Comparison of ENCODE assay signal across 12 mouse cellular contexts in the genomic region with DNA sequence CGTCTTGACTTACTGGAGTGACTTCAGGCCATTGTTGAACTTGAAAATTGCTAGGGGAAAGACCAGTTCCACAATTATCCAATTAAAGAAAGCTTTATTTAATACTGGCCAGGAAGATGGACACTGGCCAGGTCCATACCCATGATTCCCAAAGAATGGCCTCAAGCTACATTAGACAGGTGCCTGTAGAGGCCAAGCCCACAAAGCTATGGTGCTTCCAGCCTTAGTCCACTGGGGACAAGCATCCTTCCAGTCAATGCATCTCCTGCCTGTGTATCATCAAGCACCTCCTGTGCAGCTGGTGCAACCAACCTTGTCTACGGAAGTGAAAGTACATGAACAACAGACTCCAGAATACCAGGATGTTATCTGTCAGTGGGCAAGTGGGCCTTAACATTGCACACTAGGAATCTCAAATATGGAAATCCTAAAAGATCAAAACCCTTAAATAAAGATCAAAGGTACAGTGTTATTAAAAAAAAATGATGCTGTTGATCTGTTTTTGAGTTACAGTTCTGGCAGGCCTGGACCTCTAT. TPM values are rescaled to one million over a fixed set of nuclear protein-coding genes. Genes with fewer than 3 reads are reported as not detected.
A peak's percentile ranks its signal among the peaks of the same experiment; 100 is the strongest.
DNase-seq lines count a peak whose midpoint lies in the region; ATAC-seq and TF ChIP-seq lines count a peak whose summit lies in the region.
"Had no signal": no experiment of that assay in that cellular context is flagged by ENCODE, and none has a peak within 500 bp of the region (broad histone marks: within the 10 kb centered on the region; RNA-seq: fewer than 3 reads in every experiment).

No protein-coding gene starts in this region.

- no peak for TF ChIP-seq CTCF in left cerebral cortex, adult 2 months (IDR thresholded peaks at IDR 0.05)
- TF ChIP-seq CTCF in hindbrain, postnatal 0 days (IDR thresholded peaks at IDR 0.05; ENCODE audit: low read depth), result no peak
- TF ChIP-seq CTCF in layer of hippocampus, adult 2 months (conservative IDR thresholded peaks at IDR 0.05), result no peak

- no peak overlapping the region for H3K4me2 ChIP-seq in hindbrain, postnatal 0 days (ENCODE audit: low read depth, low read length)
- H3K4me2 ChIP-seq in neural tube, embryonic 15.5 days, result no peak overlapping the region

- H3K9ac ChIP-seq in hindbrain, postnatal 0 days (replicated peaks; ENCODE audit: low read length), result no peak overlapping the region
- no peak overlapping the region for H3K9ac ChIP-seq in neural tube, embryonic 15.5 days (replicated peaks)

- 86% methylated on average over 2 of the region's 2 CpGs for WGBS in hindbrain, postnatal 0 days
- WGBS in neural tube, embryonic 15.5 days, result 94% methylated on average over 2 of the region's 2 CpGs

- H3K36me3 ChIP-seq in hindbrain, postnatal 0 days (ENCODE audit: insufficient read depth, low read length), result 0 out of 2 replicates have a peak, but pooled peaks cover 3% of the 10 kb centered on the region
- H3K36me3 ChIP-seq in neural tube, embryonic 15.5 days, result peaks cover 12% of the 10 kb centered on the region

- no peaks in the 10 kb centered on the region for H3K27me3 ChIP-seq in hindbrain, postnatal 0 days (ENCODE audit: insufficient read depth, low read length)
- H3K27me3 ChIP-seq in neural tube, embryonic 15.5 days (replicated peaks), result no peaks in the 10 kb centered on the region
- H3K27me3 ChIP-seq: kidney, embryonic 15.5 days had no signal

- H3K4me1 ChIP-seq in hindbrain, postnatal 0 days (ENCODE audit: insufficient read depth, low read length), result no peaks in the 10 kb centered on the region
- H3K4me1 ChIP-seq in neural tube, embryonic 15.5 days, result peaks cover 23% of the 10 kb centered on the region

- H3K4me3 ChIP-seq in left cerebral cortex, adult 2 months, result no peak overlapping the region
- H3K4me3 ChIP-seq in hindbrain, postnatal 0 days (ENCODE audit: low read length), result no peak overlapping the region
- H3K4me3 ChIP-seq in neural tube, embryonic 15.5 days (replicated peaks), result no peak overlapping the region
- H3K4me3 ChIP-seq in layer of hippocampus, adult 2 months, result no peak overlapping the region

- H3K27ac ChIP-seq in left cerebral cortex, adult 2 months, result 0 out of 2 replicates have a peak overlapping the region, but pooled peaks have one; percentile 100
- peak overlapping the region; percentile 95; the same call in 1 of the 2 replicates for H3K27ac ChIP-seq in hindbrain, postnatal 0 days
- H3K27ac ChIP-seq in neural tube, embryonic 15.5 days (replicated peaks), result peak overlapping the region; percentile 100
- H3K27ac ChIP-seq in layer of hippocampus, adult 2 months, result no peak overlapping the region

- no peak for ATAC-seq in hindbrain, postnatal 0 days
- no peak for ATAC-seq in neural tube, embryonic 15.5 days (ENCODE audit: low FRiP score)

- no peak for DNase-seq in left cerebral cortex, adult 2 months (ENCODE audit: extremely low spot score in 1 of 2, low spot score in 2 of 2)
- DNase-seq in left cerebral cortex, adult 11 months (ENCODE audit: low spot score), result no peak
- peak; percentile 30 for DNase-seq in cerebellum, adult 9-11 months
- DNase-seq in hindbrain, postnatal 0 days (ENCODE audit: low spot score), result no peak
- DNase-seq in layer of hippocampus, adult 2 months (ENCODE audit: low spot score in 2 of 2), result no peak
- DNase-seq in kidney, postnatal 36 days, result no peak
- DNase-seq: gastrocnemius, adult 2 months; lung, postnatal 10 days; thymus, postnatal 36 days had no signal

- H3K9me3 ChIP-seq in hindbrain, postnatal 0 days (ENCODE audit: low read length), result no peaks in the 10 kb centered on the region
- no peaks in the 10 kb centered on the region for H3K9me3 ChIP-seq in neural tube, embryonic 15.5 days (replicated peaks)
- H3K9me3 ChIP-seq: heart, embryonic 10.5 days; kidney, embryonic 15.5 days had no signal

- intact Hi-C loops in left cerebral cortex, adult 2 months (cut with DNase I), result loop anchor here (2.0 kb wide), 1 partner anchor 85 kb away; no protein-coding TSS in a partner anchor

RNA-seq across cellular contexts. Expression of a gene that starts 1.2 kb away (rescaled TPM):
- 10 to 100 TPM; 42.0 to 51.6 TPM for total RNA-seq in left cerebral cortex, adult 2 months (2021)
- total RNA-seq in hindbrain, postnatal 0 days (2014; rRNA removed), result 156 and 221 TPM in 2 replicates
- polyA plus RNA-seq in hindbrain, postnatal 0 days (2015; fragmentation: Nextera tagmentation; extraction: Ambion mirVana), result 100 and 104 TPM in 2 replicates
- polyA plus RNA-seq in neural tube, embryonic 15.5 days (2015; fragmentation: Nextera tagmentation; extraction: Ambion mirVana), result 126 and 143 TPM in 2 replicates
- 10 to 100 TPM; 38.2 to 42.1 TPM for total RNA-seq in layer of hippocampus, adult 2 months (2021)
